Mouse (Mus musculus) hematopoietic multipotent progenitor cell, adult 10-12 weeks (in vitro differentiated cells): ENCODE measurements around the gene Trim67. TPM values are rescaled to one million over a fixed set of nuclear protein-coding genes. Genes with fewer than 3 reads are reported as not detected.

ENCODE experiments used
- polyA plus RNA-seq: library from polyadenylated mRNA; stranded (reverse); fragments of >175 nt; gene quantifications from 2 replicates; pipeline ENCODE4 v1.2.3, GENCODE M21; 2012; ENCODE audit warnings: low replicate concordance

Trim67 gene
- not detected in 2 replicates for polyA plus RNA-seq

DNA sequence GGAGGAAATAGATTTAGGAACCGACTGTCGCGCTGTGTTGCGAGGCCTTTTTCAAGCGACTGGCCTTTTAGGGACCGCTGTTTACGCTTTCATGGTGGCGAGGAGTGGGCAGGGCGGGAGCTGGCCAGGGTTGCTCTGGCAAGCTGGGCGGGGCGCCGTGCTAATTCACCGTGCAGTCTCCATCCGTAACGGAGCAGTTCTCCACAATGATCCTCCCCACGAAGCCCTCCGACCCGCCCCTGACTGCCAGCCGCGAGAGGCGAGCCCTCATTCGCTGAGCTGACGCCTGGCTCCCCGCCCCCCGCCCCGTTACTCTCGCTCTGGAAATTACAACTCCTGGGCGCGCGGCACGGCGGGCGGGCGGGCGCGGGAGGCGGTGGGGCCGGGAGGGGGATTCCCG, at the start of gene Trim67:
Trim67 (plus strand) TSS at position 385 of the 400 bp plus-strand sequence.

DNA sequence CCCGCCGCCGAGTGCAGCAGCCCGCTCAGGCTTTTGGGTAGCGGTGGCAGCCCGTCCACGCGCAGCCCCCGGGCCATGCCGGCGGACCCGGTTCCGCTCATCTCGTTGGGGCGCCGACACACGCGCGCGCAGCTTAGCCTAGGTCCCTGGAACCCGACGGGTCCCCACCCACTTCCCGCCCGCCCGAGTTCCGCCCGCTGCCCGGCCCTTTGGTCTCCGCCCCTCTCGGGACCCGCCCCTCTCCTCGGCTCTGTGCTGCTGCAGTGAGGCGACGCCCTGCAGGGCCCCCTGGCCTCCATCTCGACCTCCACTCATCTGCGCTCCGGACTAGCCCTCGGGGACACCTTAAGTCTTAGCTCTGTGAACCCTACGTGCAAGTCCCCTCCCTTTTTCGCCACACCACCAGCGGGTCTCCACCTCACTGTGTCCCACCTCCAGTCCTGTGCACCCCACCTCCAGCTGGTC, 41.2 kb upstream of the Trim67 start, which contains the start of gene Fam89a:
Fam89a (minus strand) TSS at position 124 of the 465 bp plus-strand sequence.

DNA sequence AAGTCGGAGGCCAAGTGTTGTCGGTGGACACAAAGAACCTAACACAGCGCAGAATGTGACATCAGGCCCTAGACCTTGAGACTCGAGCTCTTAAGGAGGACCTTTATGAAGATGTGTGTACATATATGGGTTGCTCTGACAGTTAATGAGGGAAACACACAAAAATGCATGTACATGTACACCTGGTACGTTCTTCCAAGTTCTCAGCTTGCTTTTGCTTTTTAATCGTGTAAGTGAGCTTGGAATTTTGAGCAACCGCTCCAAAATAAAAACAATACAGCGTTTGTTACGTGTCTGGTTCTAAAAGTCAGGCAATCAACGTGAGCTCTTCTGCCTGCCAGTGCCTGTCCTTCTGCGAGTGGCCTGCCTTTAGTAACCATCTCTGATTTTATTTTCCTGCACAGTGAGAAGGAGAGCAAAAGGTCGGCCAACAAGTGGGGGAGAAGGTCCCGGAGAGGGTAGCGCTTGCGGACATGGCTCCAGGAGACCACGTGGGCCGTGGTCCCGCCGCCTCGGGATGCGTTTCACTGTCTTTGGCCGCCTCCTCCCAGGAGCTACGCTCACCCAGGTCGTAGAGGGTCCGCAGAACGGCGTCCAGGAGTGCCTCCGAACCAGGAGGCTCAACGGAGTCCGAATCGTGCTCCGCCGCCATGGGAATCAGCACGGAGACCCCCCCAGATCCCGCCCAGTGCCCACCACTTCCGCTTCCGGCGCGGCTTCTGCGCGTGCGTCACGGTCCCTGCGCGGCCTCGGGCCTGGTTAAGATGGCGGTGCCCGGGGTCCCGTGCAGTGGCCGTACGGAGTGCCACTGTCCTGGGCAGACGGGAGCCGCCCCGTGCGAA, 69.7 kb downstream of the Trim67 start, which contains the start of the genes Gnpat and 2810004N23Rik:
Gnpat (plus strand) TSS at position 713 of the 842 bp plus-strand sequence.
2810004N23Rik (minus strand) TSS at position 800 of the 842 bp plus-strand sequence.

Other genes with a start within 250 kb of the Trim67 start
- not detected in 2 replicates for gene Agt, start 223.4 kb upstream of the Trim67 start, polyA plus RNA-seq
- gene Capn9, start 217.0 kb upstream of the Trim67 start, polyA plus RNA-seq = 0.33 and 0.72 TPM in 2 replicates
- 8.7 and 13.9 TPM in 2 replicates for gene 2310022B05Rik, start 129.7 kb upstream of the Trim67 start, polyA plus RNA-seq
- 18.3 and 25.7 TPM in 2 replicates for gene Ttc13, start 71.1 kb upstream of the Trim67 start, polyA plus RNA-seq
- 21.1 and 29.4 TPM in 2 replicates for gene Arv1, start 71.0 kb upstream of the Trim67 start, polyA plus RNA-seq
- 1.8 and 6.9 TPM in 2 replicates for gene Fam89a, start 41.3 kb upstream of the Trim67 start, polyA plus RNA-seq
- 42.4 and 52.0 TPM in 2 replicates for gene Gnpat, start 69.9 kb downstream of the Trim67 start, polyA plus RNA-seq
- gene 2810004N23Rik, start 70.0 kb downstream of the Trim67 start, polyA plus RNA-seq = 7.6 and 16.2 TPM in 2 replicates
- 8.4 and 10.4 TPM in 2 replicates for gene Exoc8, start 104.6 kb downstream of the Trim67 start, polyA plus RNA-seq
- 5.8 and 12.3 TPM in 2 replicates for gene Sprtn, start 104.8 kb downstream of the Trim67 start, polyA plus RNA-seq
- gene Egln1, start 156.2 kb downstream of the Trim67 start, polyA plus RNA-seq = 12.1 and 23.5 TPM in 2 replicates
- gene Tsnax, start 219.9 kb downstream of the Trim67 start, polyA plus RNA-seq = 16.4 and 18.4 TPM in 2 replicates